Mouse (Mus musculus): Measurements from ENCODE around the gene Hus1. TPM values are rescaled to one million over a fixed set of nuclear protein-coding genes. Genes with fewer than 3 reads are reported as not detected.

Hus1 gene
- total and polyA plus RNA-seq, 2 experiments from 2014 or later = 6.2 to 13.6 TPM

DNA sequence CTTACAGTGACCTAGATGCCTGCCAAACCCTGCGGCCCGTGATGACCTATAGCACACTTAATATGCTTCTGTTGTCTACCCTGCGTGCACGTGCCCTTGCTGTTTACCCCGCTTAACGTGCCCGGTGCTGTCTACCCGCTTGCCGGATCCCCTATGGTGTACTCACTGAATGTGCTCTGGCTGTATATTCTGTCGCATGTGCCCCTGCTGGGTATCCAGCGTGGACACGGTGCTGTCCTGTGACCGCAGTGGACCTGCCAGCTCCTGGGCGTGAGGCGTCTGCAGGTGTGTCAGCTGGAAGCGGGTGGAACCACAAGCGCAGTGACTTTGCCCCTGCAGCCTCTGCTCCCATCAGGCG lies 37.7 kb upstream of the Hus1 start, which contains the start of gene Sun3:
Gene Sun3, minus strand, starts transcription at position 289 of the 358 bp plus-strand sequence.
- no peak for DNase-seq
- WGBS = 2% methylated on average over 18 of the region's 18 CpGs

DNA sequence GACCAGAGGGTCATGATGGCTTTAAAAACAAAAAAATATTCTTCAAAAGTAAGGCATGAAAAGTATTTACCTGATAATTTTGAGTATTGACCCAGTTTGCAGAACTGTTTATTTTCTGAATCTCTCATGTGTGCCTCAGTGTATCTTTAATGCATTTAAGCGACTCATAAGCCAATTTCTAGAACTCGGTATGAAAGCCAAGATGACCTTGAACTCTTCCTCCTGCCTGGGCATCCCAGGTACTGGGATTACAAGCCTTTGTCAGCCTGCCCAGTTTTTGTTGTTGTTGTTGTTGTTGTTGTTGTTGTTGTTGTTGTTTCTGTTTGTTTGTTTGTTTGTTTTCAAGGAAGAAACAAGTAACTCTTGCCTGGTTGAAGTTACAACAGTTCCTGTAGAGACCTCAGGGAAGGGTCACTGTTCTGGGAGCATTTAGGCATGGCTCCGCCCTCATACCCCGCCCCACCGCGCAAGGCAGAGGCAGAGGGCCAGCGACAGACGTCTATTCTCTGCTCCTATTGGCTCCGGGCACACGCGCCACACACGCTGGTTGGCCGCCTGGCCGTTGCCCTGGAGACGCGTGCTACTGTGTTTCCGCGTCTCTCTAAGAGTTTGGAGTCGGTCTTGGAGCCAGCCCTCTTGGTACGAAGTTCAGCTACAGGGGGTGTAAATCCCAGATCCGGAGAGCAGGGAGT lies 37.2 kb upstream of the Hus1 start, which contains the start of gene Gm11992:
Gene Gm11992, plus strand, starts transcription at position 584 of the 692 bp plus-strand sequence.
- Histone ChIP-seq H3K4me3 (ENCODE audit: low read depth, low read length) (peak within 1 kb of the TSS; percentile 47), H3K9me3 (ENCODE audit: low read length) (no peaks in the 10 kb centered on the region), H3K27ac (ENCODE audit: low read depth, low read length) (no peak within 1 kb of the TSS), H3K27me3 (ENCODE audit: insufficient read depth, low read length) (peaks cover 4% of the 10 kb centered on the region; the same call in 1 of the 2 replicates), H3K4me1 (ENCODE audit: insufficient read depth) (0 out of 2 replicates have a peak, but pooled peaks cover 3% of the 10 kb centered on the region), H3K9ac (peak within 1 kb of the TSS; percentile 44; the same call in 1 of the 2 replicates), H3K4me2 (ENCODE audit: low read depth) (peak within 1 kb of the TSS; percentile 92), H3K36me3 (ENCODE audit: insufficient read depth) (no peaks in the 10 kb centered on the region)
- WGBS = 5% methylated on average over 21 of the region's 21 CpGs
- no peak for TF ChIP-seq CTCF (IDR thresholded peaks at IDR 0.05; ENCODE audit: low read depth)
- DNase-seq = peak; percentile 92
- peak; percentile 100 for ATAC-seq

More for the DNA sequence above, 37.7 kb upstream of the Hus1 start, which contains the start of gene Sun3:
- peak; percentile 64 for ATAC-seq
- peak within 1 kb of the TSS; percentile 92 for H3K4me2 ChIP-seq (ENCODE audit: low read depth)
- H3K4me1 ChIP-seq (ENCODE audit: insufficient read depth) = 0 out of 2 replicates have a peak, but pooled peaks cover 3% of the 10 kb centered on the region
- H3K4me3 ChIP-seq (ENCODE audit: low read depth, low read length) = peak within 1 kb of the TSS; percentile 47
- no peak within 1 kb of the TSS for H3K27ac ChIP-seq (ENCODE audit: low read depth, low read length)
- H3K36me3 ChIP-seq (ENCODE audit: insufficient read depth) = no peaks in the 10 kb centered on the region
- H3K9me3 ChIP-seq (ENCODE audit: low read length) = no peaks in the 10 kb centered on the region
- peaks cover 4% of the 10 kb centered on the region; the same call in 1 of the 2 replicates for H3K27me3 ChIP-seq (ENCODE audit: insufficient read depth, low read length)
- H3K9ac ChIP-seq = peak within 1 kb of the TSS; percentile 44; the same call in 1 of the 2 replicates
- no peak for TF ChIP-seq CTCF (IDR thresholded peaks at IDR 0.05; ENCODE audit: low read depth)

GRCm38 (mm10) chr11:9047044-9047443 lies 36.1 kb upstream of the Hus1 start:
- DNase-seq = peak; percentile 20

DNA sequence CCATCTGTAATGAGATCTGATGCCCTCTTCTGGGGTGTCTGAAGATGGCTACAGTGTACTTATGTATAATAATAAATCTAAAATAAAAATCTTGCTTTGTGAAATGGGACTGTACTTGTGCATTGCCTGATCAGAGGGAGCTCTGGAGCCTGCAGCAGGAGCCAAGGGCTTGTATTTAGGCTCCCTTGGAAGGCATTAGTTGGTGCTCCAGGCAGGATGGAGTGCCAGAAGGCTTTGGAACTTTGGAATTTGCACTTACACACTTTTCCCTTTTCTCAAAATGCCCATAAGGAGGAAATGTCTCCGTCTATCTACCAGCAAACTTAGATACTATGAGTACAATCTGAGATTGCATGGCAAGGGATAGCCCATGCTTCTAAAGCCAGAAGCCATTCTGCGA lies 35.6 kb upstream of the Hus1 start:
- no peak for ATAC-seq
- 89% methylated on average over 2 of the region's 2 CpGs for WGBS

More at GRCm38 (mm10) chr11:9047044-9047443, 36.1 kb upstream of the Hus1 start:
- no peak overlapping the region for H3K9ac ChIP-seq
- no peak for ATAC-seq
- TF ChIP-seq CTCF (IDR thresholded peaks at IDR 0.05; ENCODE audit: low read depth) = no peak
- no peak overlapping the region for H3K4me3 ChIP-seq (ENCODE audit: low read depth, low read length)
- WGBS = 76% methylated on average over 5 of the region's 5 CpGs
- no peak overlapping the region for H3K27ac ChIP-seq (ENCODE audit: low read depth, low read length)
- H3K9me3 ChIP-seq (ENCODE audit: low read length) = no peaks in the 10 kb centered on the region
- no peak overlapping the region for H3K4me2 ChIP-seq (ENCODE audit: low read depth)
- no peaks in the 10 kb centered on the region for H3K36me3 ChIP-seq (ENCODE audit: insufficient read depth)
- peaks cover 4% of the 10 kb centered on the region; the same call in 1 of the 2 replicates for H3K27me3 ChIP-seq (ENCODE audit: insufficient read depth, low read length)
- H3K4me1 ChIP-seq (ENCODE audit: insufficient read depth) = 0 out of 2 replicates have a peak, but pooled peaks cover 3% of the 10 kb centered on the region

GRCm38 (mm10) chr11:9031530-9031929 lies 20.5 kb upstream of the Hus1 start:
- Histone ChIP-seq H3K9ac (no peak overlapping the region), H3K4me2 (ENCODE audit: low read depth) (no peak overlapping the region), H3K4me1 (ENCODE audit: insufficient read depth) (no peaks in the 10 kb centered on the region), H3K36me3 (ENCODE audit: insufficient read depth) (no peaks in the 10 kb centered on the region), H3K27me3 (ENCODE audit: insufficient read depth, low read length) (no peaks in the 10 kb centered on the region), H3K9me3 (ENCODE audit: low read length) (no peaks in the 10 kb centered on the region), H3K4me3 (ENCODE audit: low read depth, low read length) (no peak overlapping the region), H3K27ac (ENCODE audit: low read depth, low read length) (no peak overlapping the region)
- WGBS = 88% methylated on average over 2 of the region's 2 CpGs
- TF ChIP-seq CTCF (IDR thresholded peaks at IDR 0.05; ENCODE audit: low read depth) = no peak
- ATAC-seq (no peak), DNase-seq (no peak)

More for the DNA sequence above, 35.6 kb upstream of the Hus1 start:
- H3K4me3 ChIP-seq (ENCODE audit: low read depth, low read length) = no peak overlapping the region
- no peak overlapping the region for H3K27ac ChIP-seq (ENCODE audit: low read depth, low read length)
- H3K36me3 ChIP-seq (ENCODE audit: insufficient read depth) = no peaks in the 10 kb centered on the region
- peaks cover 4% of the 10 kb centered on the region; the same call in 1 of the 2 replicates for H3K27me3 ChIP-seq (ENCODE audit: insufficient read depth, low read length)
- H3K9me3 ChIP-seq (ENCODE audit: low read length) = no peaks in the 10 kb centered on the region
- 0 out of 2 replicates have a peak, but pooled peaks cover 3% of the 10 kb centered on the region for H3K4me1 ChIP-seq (ENCODE audit: insufficient read depth)
- no peak for TF ChIP-seq CTCF (IDR thresholded peaks at IDR 0.05; ENCODE audit: low read depth)
- no peak overlapping the region for H3K4me2 ChIP-seq (ENCODE audit: low read depth)
- H3K9ac ChIP-seq = no peak overlapping the region
- no peak for DNase-seq

- no peak for ATAC-seq
- Histone ChIP-seq H3K27ac (ENCODE audit: low read depth, low read length) (no peak overlapping the region), H3K9me3 (ENCODE audit: low read length) (no peaks in the 10 kb centered on the region), H3K9ac (no peak overlapping the region), H3K4me1 (ENCODE audit: insufficient read depth) (no peaks in the 10 kb centered on the region), H3K4me3 (ENCODE audit: low read depth, low read length) (no peak overlapping the region), H3K36me3 (ENCODE audit: insufficient read depth) (no peaks in the 10 kb centered on the region), H3K27me3 (ENCODE audit: insufficient read depth, low read length) (no peaks in the 10 kb centered on the region), H3K4me2 (ENCODE audit: low read depth) (no peak overlapping the region)
- no peak for TF ChIP-seq CTCF (IDR thresholded peaks at IDR 0.05; ENCODE audit: low read depth)
- no peak for DNase-seq
- 68% methylated on average over 3 of the region's 3 CpGs for WGBS
Observed at GRCm38 (mm10) chr11:9025211-9025610, 14.2 kb upstream of the Hus1 start.

DNA sequence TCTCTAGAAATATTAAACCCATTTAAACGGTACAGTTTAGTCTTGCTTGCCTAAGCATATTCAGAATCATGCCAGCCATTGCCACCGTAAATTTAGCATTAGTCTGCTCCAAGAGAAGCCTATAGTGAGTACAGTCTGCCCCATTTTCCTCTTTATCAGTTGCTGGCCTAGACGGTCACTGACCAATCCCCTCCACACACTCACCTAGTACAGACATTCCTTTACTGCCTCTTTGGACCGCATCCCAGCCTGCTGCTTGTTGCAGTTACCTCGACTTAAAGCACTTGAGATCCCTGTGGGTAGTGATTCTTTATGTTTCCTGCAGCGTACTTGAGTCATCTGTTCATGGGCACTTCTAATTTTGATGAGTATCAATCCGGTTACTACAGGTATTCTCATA lies 13.8 kb upstream of the Hus1 start:
- no peak overlapping the region for H3K9ac ChIP-seq
- no peaks in the 10 kb centered on the region for H3K36me3 ChIP-seq (ENCODE audit: insufficient read depth)
- H3K9me3 ChIP-seq (ENCODE audit: low read length) = no peaks in the 10 kb centered on the region
- H3K27ac ChIP-seq (ENCODE audit: low read depth, low read length) = no peak overlapping the region
- DNase-seq = no peak
- WGBS = 78% methylated on average over 7 of the region's 7 CpGs
- no peaks in the 10 kb centered on the region for H3K4me1 ChIP-seq (ENCODE audit: insufficient read depth)
- no peak for ATAC-seq
- no peak overlapping the region for H3K4me2 ChIP-seq (ENCODE audit: low read depth)
- no peaks in the 10 kb centered on the region for H3K27me3 ChIP-seq (ENCODE audit: insufficient read depth, low read length)
- H3K4me3 ChIP-seq (ENCODE audit: low read depth, low read length) = no peak overlapping the region
- no peak for TF ChIP-seq CTCF (IDR thresholded peaks at IDR 0.05; ENCODE audit: low read depth)

All from forebrain, postnatal 0 days (tissue).